Mouse (Mus musculus): ENCODE data around the gene Tescl. TPM values are rescaled to one million over a fixed set of nuclear protein-coding genes. Genes with fewer than 3 reads are reported as not detected.

The Tescl gene
- polyA plus RNA-seq, 1 experiment from 2014 or later: 0.29 TPM

GRCm38 (mm10) chr7:24372786-24373185 lies 39.0 kb upstream of the Tescl start:
- no peak overlapping the region for H3K4me3 ChIP-seq (ENCODE audit: low read depth, low read length)
- H3K27me3 ChIP-seq (ENCODE audit: control insufficient read depth, insufficient read depth, low read depth, low read length): no peaks in the 10 kb centered on the region; the same call in none of the 2 replicates
- H3K36me3 ChIP-seq (ENCODE audit: control insufficient read depth, insufficient read depth, low read length): no peaks in the 10 kb centered on the region
- no peaks in the 10 kb centered on the region for H3K9me3 ChIP-seq (replicated peaks; ENCODE audit: control insufficient read depth, low read length, poor library complexity, severe bottlenecking)
- ATAC-seq: no peak
- H3K27ac ChIP-seq (ENCODE audit: low read length): no peak overlapping the region
- no peak overlapping the region for H3K4me2 ChIP-seq (ENCODE audit: low read length)
- no peak overlapping the region for H3K9ac ChIP-seq (ENCODE audit: low read depth, low read length)
- 85% methylated on average over 4 of the region's 4 CpGs for WGBS
- H3K4me1 ChIP-seq (ENCODE audit: control insufficient read depth, insufficient read depth, low read length): peaks cover 5% of the 10 kb centered on the region

GRCm38 (mm10) chr7:24372300-24372699 lies 38.6 kb upstream of the Tescl start:
- Histone ChIP-seq H3K36me3 (ENCODE audit: control insufficient read depth, insufficient read depth, low read length) (no peaks in the 10 kb centered on the region), H3K27ac (ENCODE audit: low read length) (no peak overlapping the region), H3K9ac (ENCODE audit: low read depth, low read length) (no peak overlapping the region), H3K9me3 (replicated peaks; ENCODE audit: control insufficient read depth, low read length, poor library complexity, severe bottlenecking) (no peaks in the 10 kb centered on the region), H3K27me3 (ENCODE audit: control insufficient read depth, insufficient read depth, low read depth, low read length) (no peaks in the 10 kb centered on the region; the same call in none of the 2 replicates), H3K4me3 (ENCODE audit: low read depth, low read length) (no peak overlapping the region), H3K4me2 (ENCODE audit: low read length) (no peak overlapping the region), H3K4me1 (ENCODE audit: control insufficient read depth, insufficient read depth, low read length) (peaks cover 4% of the 10 kb centered on the region)
- 88% methylated on average over 11 of the region's 11 CpGs for WGBS
- ATAC-seq: no peak

GRCm38 (mm10) chr7:24371809-24372145 lies 38.0 kb upstream of the Tescl start:
- Histone ChIP-seq H3K36me3 (ENCODE audit: control insufficient read depth, insufficient read depth, low read length) (no peaks in the 10 kb centered on the region), H3K9ac (ENCODE audit: low read depth, low read length) (no peak overlapping the region), H3K27me3 (ENCODE audit: control insufficient read depth, insufficient read depth, low read depth, low read length) (no peaks in the 10 kb centered on the region; the same call in 1 of the 2 replicates), H3K4me2 (ENCODE audit: low read length) (no peak overlapping the region), H3K27ac (ENCODE audit: low read length) (no peak overlapping the region), H3K4me1 (ENCODE audit: control insufficient read depth, insufficient read depth, low read length) (peaks cover 3% of the 10 kb centered on the region), H3K4me3 (ENCODE audit: low read depth, low read length) (no peak overlapping the region), H3K9me3 (replicated peaks; ENCODE audit: control insufficient read depth, low read length, poor library complexity, severe bottlenecking) (no peaks in the 10 kb centered on the region)
- ATAC-seq: no peak
- 71% methylated on average over 3 of the region's 3 CpGs for WGBS

- WGBS: 70% methylated on average over 7 of the region's 7 CpGs
- H3K9me3 ChIP-seq (replicated peaks; ENCODE audit: control insufficient read depth, low read length, poor library complexity, severe bottlenecking): no peaks in the 10 kb centered on the region
- no peaks in the 10 kb centered on the region for H3K27me3 ChIP-seq (ENCODE audit: control insufficient read depth, insufficient read depth, low read depth, low read length)
- no peaks in the 10 kb centered on the region for H3K36me3 ChIP-seq (ENCODE audit: control insufficient read depth, insufficient read depth, low read length)
- H3K9ac ChIP-seq (ENCODE audit: low read depth, low read length): no peak overlapping the region
- H3K27ac ChIP-seq (ENCODE audit: low read length): no peak overlapping the region
- peaks cover 3% of the 10 kb centered on the region for H3K4me1 ChIP-seq (ENCODE audit: control insufficient read depth, insufficient read depth, low read length)
- no peak overlapping the region for H3K4me2 ChIP-seq (ENCODE audit: low read length)
- no peak overlapping the region for H3K4me3 ChIP-seq (ENCODE audit: low read depth, low read length)
- ATAC-seq: no peak
These were observed 37.5 kb upstream of the Tescl start for GRCm38 (mm10) chr7:24371012-24371808.

- WGBS: 45% methylated on average over 23 of the region's 23 CpGs
- Histone ChIP-seq H3K27me3 (ENCODE audit: control insufficient read depth, insufficient read depth, low read depth, low read length) (no peaks in the 10 kb centered on the region), H3K9ac (ENCODE audit: low read depth, low read length) (no peak within 1 kb of the TSS), H3K4me1 (ENCODE audit: control insufficient read depth, insufficient read depth, low read length) (peaks cover 3% of the 10 kb centered on the region), H3K4me2 (ENCODE audit: low read length) (no peak within 1 kb of the TSS), H3K27ac (ENCODE audit: low read length) (no peak within 1 kb of the TSS), H3K4me3 (ENCODE audit: low read depth, low read length) (no peak within 1 kb of the TSS), H3K36me3 (ENCODE audit: control insufficient read depth, insufficient read depth, low read length) (no peaks in the 10 kb centered on the region), H3K9me3 (replicated peaks; ENCODE audit: control insufficient read depth, low read length, poor library complexity, severe bottlenecking) (no peaks in the 10 kb centered on the region)
- ATAC-seq: no peak
These were observed 36.2 kb upstream of the Tescl start, which contains the start of gene Kcnn4 for GRCm38 (mm10) chr7:24369731-24370541. Kcnn4 (plus strand) TSS chr7:24370263.

GRCm38 (mm10) chr7:24368946-24369345 lies 35.2 kb upstream of the Tescl start:
- ATAC-seq: no peak
- 87% methylated on average over 7 of the region's 7 CpGs for WGBS
- H3K4me1 ChIP-seq (ENCODE audit: control insufficient read depth, insufficient read depth, low read length): peaks cover 3% of the 10 kb centered on the region
- no peak overlapping the region for H3K27ac ChIP-seq (ENCODE audit: low read length)
- H3K36me3 ChIP-seq (ENCODE audit: control insufficient read depth, insufficient read depth, low read length): no peaks in the 10 kb centered on the region
- no peak overlapping the region for H3K9ac ChIP-seq (ENCODE audit: low read depth, low read length)
- H3K9me3 ChIP-seq (replicated peaks; ENCODE audit: control insufficient read depth, low read length, poor library complexity, severe bottlenecking): no peaks in the 10 kb centered on the region
- no peak overlapping the region for H3K4me2 ChIP-seq (ENCODE audit: low read length)
- H3K4me3 ChIP-seq (ENCODE audit: low read depth, low read length): no peak overlapping the region
- H3K27me3 ChIP-seq (ENCODE audit: control insufficient read depth, insufficient read depth, low read depth, low read length): no peaks in the 10 kb centered on the region

GRCm38 (mm10) chr7:24368226-24368625 lies 34.5 kb upstream of the Tescl start:
- Histone ChIP-seq H3K9me3 (replicated peaks; ENCODE audit: control insufficient read depth, low read length, poor library complexity, severe bottlenecking) (no peaks in the 10 kb centered on the region), H3K36me3 (ENCODE audit: control insufficient read depth, insufficient read depth, low read length) (no peaks in the 10 kb centered on the region), H3K4me2 (ENCODE audit: low read length) (no peak overlapping the region), H3K27me3 (ENCODE audit: control insufficient read depth, insufficient read depth, low read depth, low read length) (no peaks in the 10 kb centered on the region), H3K4me1 (ENCODE audit: control insufficient read depth, insufficient read depth, low read length) (no peaks in the 10 kb centered on the region; the same call in 1 of the 2 replicates), H3K4me3 (ENCODE audit: low read depth, low read length) (no peak overlapping the region), H3K9ac (ENCODE audit: low read depth, low read length) (no peak overlapping the region), H3K27ac (ENCODE audit: low read length) (no peak overlapping the region)
- no peak for ATAC-seq
- WGBS: 63% methylated on average over 4 of the region's 4 CpGs

GRCm38 (mm10) chr7:24366716-24367632 lies 33.2 kb upstream of the Tescl start:
- no peaks in the 10 kb centered on the region for H3K9me3 ChIP-seq (replicated peaks; ENCODE audit: control insufficient read depth, low read length, poor library complexity, severe bottlenecking)
- H3K4me1 ChIP-seq (ENCODE audit: control insufficient read depth, insufficient read depth, low read length): no peaks in the 10 kb centered on the region
- H3K4me3 ChIP-seq (ENCODE audit: low read depth, low read length): no peak overlapping the region
- H3K9ac ChIP-seq (ENCODE audit: low read depth, low read length): no peak overlapping the region
- H3K36me3 ChIP-seq (ENCODE audit: control insufficient read depth, insufficient read depth, low read length): no peaks in the 10 kb centered on the region
- ATAC-seq: no peak
- H3K27ac ChIP-seq (ENCODE audit: low read length): no peak overlapping the region
- no peaks in the 10 kb centered on the region for H3K27me3 ChIP-seq (ENCODE audit: control insufficient read depth, insufficient read depth, low read depth, low read length)
- H3K4me2 ChIP-seq (ENCODE audit: low read length): no peak overlapping the region
- 86% methylated on average over 15 of the region's 15 CpGs for WGBS
